Mouse (Mus musculus) heart, adult 2 months (tissue): ENCODE results near the gene Bnc1.

ENCODE experiments used
- EP300 ChIP-seq: fragments of 200-500 bp; IDR thresholded peaks from 2 replicates; pipeline ENCODE4 v1.6.1; 2011; ENCODE audit warnings: low read depth, low read length, control low read depth; ENCODE audit not compliant: insufficient read depth
- POLR2A ChIP-seq: fragments of 200-500 bp; IDR thresholded peaks from 2 replicates; pipeline ENCODE4 v1.6.1; 2011; ENCODE audit warnings: mild to moderate bottlenecking, low read depth, low read length, control low read depth; ENCODE audit not compliant: insufficient read depth

GRCm38 (mm10) chr7:81991116-81991515, 976 bp downstream of the Bnc1 start:
- no peak for TF ChIP-seq POLR2A
- no peak for TF ChIP-seq EP300
